Mouse (Mus musculus) MEL (cell line): ENCODE measurements around the gene Gm9573. TPM values are rescaled to one million over a fixed set of nuclear protein-coding genes. Genes with fewer than 3 reads are reported as not detected.

Experiments
- DNase-seq: peaks from one replicate; pipeline ENCODE4 v3.0.0; 2011; ENCODE audit warnings: low read depth, low spot score
- H3K27ac ChIP-seq: 2 replicates; pipeline ENCODE4 v1.5.1; 2012; ENCODE audit warnings: low read depth, mild to moderate bottlenecking, control low read depth, low read length, moderate library complexity; ENCODE audit not compliant: control insufficient read depth
- H3K27me3 ChIP-seq, 2 experiments: fragments of 150-350 bp in 1 of 2; sonication (generic) in 1 of 2; 2 replicates each; pipeline ENCODE4 v1.6.1; 2012; ENCODE audit warnings: low read length in 2 of 2, mild to moderate bottlenecking in 2 of 2, improper control_type of control experiment in 1 of 2, moderate library complexity in 1 of 2; ENCODE audit not compliant: insufficient read depth in 2 of 2, control insufficient read depth in 1 of 2
- H3K36me3 ChIP-seq, 2 experiments: 2 replicates each; pipeline ENCODE4 v1.6.1; 2012 to 2014; ENCODE audit warnings: low read length in 2 of 2, improper control_type of control experiment in 1 of 2, inconsistent platforms in 1 of 2, mild to moderate bottlenecking in 1 of 2; ENCODE audit not compliant: insufficient read depth in 2 of 2, control insufficient read depth in 1 of 2
- H3K4me1 ChIP-seq, 2 experiments: fragments of 150-350 bp in 1 of 2; sonication (generic) in 1 of 2; 2 replicates each; pipeline ENCODE4 v1.6.1; 2012; ENCODE audit warnings: low read length in 2 of 2, improper control_type of control experiment in 1 of 2, mild to moderate bottlenecking in 1 of 2; ENCODE audit not compliant: insufficient read depth in 2 of 2, control insufficient read depth in 1 of 2
- H3K4me3 ChIP-seq, 2 experiments: fragments of 150-350 bp in 1 of 2; sonication (generic) in 1 of 2; 2 replicates each; pipeline ENCODE4 v1.5.1; 2012; ENCODE audit warnings: low read depth in 2 of 2, low read length in 2 of 2, mild to moderate bottlenecking in 2 of 2, moderate library complexity in 2 of 2, control low read depth in 1 of 2, improper control_type of control experiment in 1 of 2; ENCODE audit not compliant: control insufficient read depth in 1 of 2, insufficient read depth in 1 of 2
- H3K79me2 ChIP-seq: 2 replicates; pipeline ENCODE4 v1.6.1; 2012; ENCODE audit warnings: mild to moderate bottlenecking, low read length, moderate library complexity; ENCODE audit not compliant: control insufficient read depth, poor library complexity, insufficient read depth
- H3K9ac ChIP-seq: 2 replicates; pipeline ENCODE4 v1.6.1; 2012; ENCODE audit warnings: low read depth, mild to moderate bottlenecking, control low read depth, low read length, moderate library complexity; ENCODE audit not compliant: control insufficient read depth, poor library complexity, severe bottlenecking
- H3K9me3 ChIP-seq: fragments of 150-350 bp; sonication (generic); replicated peaks from 2 replicates; pipeline ENCODE4 v1.6.1; 2012; ENCODE audit warnings: mild to moderate bottlenecking, low read length, improper control_type of control experiment, moderate library complexity; ENCODE audit not compliant: insufficient read depth
- BHLHE40 ChIP-seq: IDR thresholded peaks from 2 replicates; pipeline ENCODE4 v1.6.1; 2012; ENCODE audit warnings: low read depth, mild to moderate bottlenecking, inconsistent platforms, low read length, improper control_type of control experiment, borderline replicate concordance
- CHD2 ChIP-seq: IDR thresholded peaks from 2 replicates; pipeline ENCODE4 v1.6.1; 2011; ENCODE audit warnings: low read length, improper control_type of control experiment
- E2F4 ChIP-seq: IDR thresholded peaks from 2 replicates; pipeline ENCODE4 v1.6.1; 2011; ENCODE audit warnings: low read depth, low read length, improper control_type of control experiment, borderline replicate concordance
- JUND ChIP-seq: IDR thresholded peaks from 2 replicates; pipeline ENCODE4 v1.6.1; 2011; ENCODE audit warnings: low read depth, mild to moderate bottlenecking, improper control_type of control experiment, low read length
- KAT2A ChIP-seq: conservative IDR thresholded peaks from 2 replicates; pipeline ENCODE4 v1.6.1; 2012; ENCODE audit warnings: low read depth, low read length, improper control_type of control experiment, inconsistent platforms
- MAFK ChIP-seq: IDR thresholded peaks from 2 replicates; pipeline ENCODE4 v1.6.1; 2011; ENCODE audit warnings: low read depth, mild to moderate bottlenecking, low read length, improper control_type of control experiment, borderline replicate concordance
- MXI1 ChIP-seq: IDR thresholded peaks from 2 replicates; pipeline ENCODE4 v1.6.1; 2011; ENCODE audit warnings: mild to moderate bottlenecking, low read depth, low read length, improper control_type of control experiment
- MYB ChIP-seq: IDR thresholded peaks from 2 replicates; pipeline ENCODE4 v1.6.1; 2011; ENCODE audit warnings: mild to moderate bottlenecking, low read depth, low read length, improper control_type of control experiment
- MYC ChIP-seq: IDR thresholded peaks from 2 replicates; pipeline ENCODE4 v1.6.1; 2011; ENCODE audit warnings: low read depth, mild to moderate bottlenecking, low read length, improper control_type of control experiment, moderate library complexity
- NELFE ChIP-seq: IDR thresholded peaks from 2 replicates; pipeline ENCODE4 v1.6.1; 2011; ENCODE audit warnings: low read depth, low read length, improper control_type of control experiment
- POLR2A ChIP-seq, 2 experiments: IDR thresholded peaks; 2 replicates each; pipeline ENCODE4 v1.6.1; 2011 to 2012; ENCODE audit warnings: low read length in 2 of 2, mild to moderate bottlenecking in 2 of 2, control low read depth in 1 of 2, improper control_type of control experiment in 1 of 2, low read depth in 1 of 2, moderate library complexity in 1 of 2; ENCODE audit not compliant: control insufficient read depth in 1 of 2, insufficient read depth in 1 of 2, poor library complexity in 1 of 2
- POLR2AphosphoS5 ChIP-seq: IDR thresholded peaks from 2 replicates; pipeline ENCODE4 v1.6.1; 2012; ENCODE audit warnings: low read depth, borderline replicate concordance, mild to moderate bottlenecking, inconsistent platforms, low read length, moderate library complexity, mixed read lengths
- RAD21 ChIP-seq: IDR thresholded peaks from 2 replicates; pipeline ENCODE4 v1.6.1; 2011; ENCODE audit warnings: mild to moderate bottlenecking, low read depth, low read length, improper control_type of control experiment
- RCOR1 ChIP-seq: IDR thresholded peaks from 2 replicates; pipeline ENCODE4 v1.6.1; 2012; ENCODE audit warnings: low read depth, mild to moderate bottlenecking, inconsistent platforms, low read length, improper control_type of control experiment
- SIN3A ChIP-seq: IDR thresholded peaks from 2 replicates; pipeline ENCODE4 v1.6.1; 2012; ENCODE audit warnings: low read length, improper control_type of control experiment, inconsistent platforms
- SMC3 ChIP-seq: IDR thresholded peaks from 2 replicates; pipeline ENCODE4 v1.6.1; 2011; ENCODE audit warnings: low read depth, low read length, improper control_type of control experiment
- TBP ChIP-seq: IDR thresholded peaks from 2 replicates; pipeline ENCODE4 v1.8.0; 2011; ENCODE audit warnings: low read depth, low read length, improper control_type of control experiment
- TCF12 ChIP-seq: IDR thresholded peaks from 2 replicates; pipeline ENCODE4 v1.6.1; 2014; ENCODE audit warnings: low read depth, mild to moderate bottlenecking, inconsistent platforms, low read length, improper control_type of control experiment, moderate library complexity
- USF1 ChIP-seq: IDR thresholded peaks from 2 replicates; pipeline ENCODE4 v1.6.1; 2014; ENCODE audit warnings: low read depth, mild to moderate bottlenecking, inconsistent platforms, low read length, improper control_type of control experiment, moderate library complexity
- USF2 ChIP-seq, 2 experiments: IDR thresholded peaks; 2 replicates each; pipeline ENCODE4 v1.6.1; 2011 to 2012; ENCODE audit warnings: improper control_type of control experiment in 2 of 2, low read length in 2 of 2, borderline replicate concordance in 1 of 2, inconsistent platforms in 1 of 2, low read depth in 1 of 2, mild to moderate bottlenecking in 1 of 2; ENCODE audit not compliant: insufficient read depth in 1 of 2
- ZC3H11A ChIP-seq: IDR thresholded peaks from 2 replicates; pipeline ENCODE4 v1.6.1; 2012; ENCODE audit warnings: low read depth, mild to moderate bottlenecking, inconsistent platforms, low read length, improper control_type of control experiment
- ZKSCAN1 ChIP-seq: IDR thresholded peaks from 2 replicates; pipeline ENCODE4 v1.6.1; 2012; ENCODE audit warnings: low read depth, mild to moderate bottlenecking, inconsistent platforms, low read length, improper control_type of control experiment, moderate library complexity
- ZMIZ1 ChIP-seq: IDR thresholded peaks from 2 replicates; pipeline ENCODE4 v1.6.1; 2012; ENCODE audit warnings: low read depth, mild to moderate bottlenecking, inconsistent platforms, low read length, improper control_type of control experiment, moderate library complexity
- ZNF384 ChIP-seq: IDR thresholded peaks from 2 replicates; pipeline ENCODE4 v1.6.1; 2012; ENCODE audit warnings: low read depth, mild to moderate bottlenecking, inconsistent platforms, low read length, improper control_type of control experiment
- polyA plus RNA-seq, 2 experiments: library from polyadenylated mRNA; stranded (reverse) in 1 of 2; unstranded in 1 of 2; fragments of >175 nt in 1 of 2; fragments of >200 nt in 1 of 2; gene quantifications; 2 replicates each; pipeline versions ENCODE4 v1.2.1 to v1.2.4; 2012; ENCODE audit warnings: low replicate concordance in 2 of 2, low read depth in 1 of 2; ENCODE audit not compliant: insufficient read length in 2 of 2, insufficient read depth in 1 of 2, missing spikeins in 1 of 2
- total RNA-seq: library from RNA; depleted of rRNA; stranded (reverse); fragments of 300-350 nt; gene quantifications from 2 replicates; pipeline ENCODE4 v1.2.3, GENCODE M21; 2012

Gene Gm9573
- total and polyA plus RNA-seq, 3 experiments = not detected

- no peak overlapping the region for H3K4me3 ChIP-seq
- no peak overlapping the region for H3K27ac ChIP-seq
- H3K36me3 ChIP-seq = no peaks in the 10 kb centered on the region
- TF ChIP-seq JUND (no peak), SIN3A (no peak), TBP (no peak), RAD21 (no peak), NELFE (no peak), SMC3 (no peak), MYB (no peak), POLR2A (IDR thresholded peaks at IDR 0.05; ENCODE audit: control insufficient read depth in 1 of 2, insufficient read depth in 1 of 2, low read depth in 1 of 2, low read length in 2 of 2, poor library complexity in 1 of 2) (no peak), ZKSCAN1 (no peak), MYC (no peak), ZC3H11A (no peak), CHD2 (no peak), TCF12 (no peak), ZMIZ1 (no peak), ZNF384 (no peak), MXI1 (no peak), USF2 (IDR thresholded peaks at IDR 0.05; ENCODE audit: borderline replicate concordance in 1 of 2, insufficient read depth in 1 of 2, low read depth in 1 of 2, low read length in 2 of 2) (no peak), KAT2A (no peak)
- peaks cover 0 to 7% of the 10 kb centered on the region in 2 experiments; a peak in 1 of 4 replicates for H3K27me3 ChIP-seq
- no peaks in the 10 kb centered on the region for H3K9me3 ChIP-seq
- no peaks in the 10 kb centered on the region for H3K79me2 ChIP-seq
- DNase-seq = no peak
- no peak overlapping the region for H3K9ac ChIP-seq
- H3K4me1 ChIP-seq = no peaks in the 10 kb centered on the region
Observed at GRCm38 (mm10) chr17:35653086-35653485, 26.6 kb upstream of the Gm9573 start.

- H3K4me3 ChIP-seq = no peak overlapping the region
Observed at GRCm38 (mm10) chr17:35649429-35649828, 23.0 kb upstream of the Gm9573 start.

More at GRCm38 (mm10) chr17:35649429-35649828, 23.0 kb upstream of the Gm9573 start:
- Histone ChIP-seq H3K4me1 (no peaks in the 10 kb centered on the region), H3K9me3 (no peaks in the 10 kb centered on the region), H3K9ac (no peak overlapping the region), H3K27ac (no peak overlapping the region), H3K36me3 (no peaks in the 10 kb centered on the region), H3K79me2 (no peaks in the 10 kb centered on the region), H3K27me3 (peaks cover 0 to 8% of the 10 kb centered on the region in 2 experiments; a peak in 3 of 4 replicates)
- DNase-seq = no peak
- TF ChIP-seq JUND (no peak), MAFK (no peak), USF1 (no peak), RCOR1 (no peak), ZMIZ1 (no peak), E2F4 (no peak), TCF12 (no peak), POLR2AphosphoS5 (no peak), CHD2 (no peak), SIN3A (no peak), BHLHE40 (no peak)
